In the genomic region with DNA sequence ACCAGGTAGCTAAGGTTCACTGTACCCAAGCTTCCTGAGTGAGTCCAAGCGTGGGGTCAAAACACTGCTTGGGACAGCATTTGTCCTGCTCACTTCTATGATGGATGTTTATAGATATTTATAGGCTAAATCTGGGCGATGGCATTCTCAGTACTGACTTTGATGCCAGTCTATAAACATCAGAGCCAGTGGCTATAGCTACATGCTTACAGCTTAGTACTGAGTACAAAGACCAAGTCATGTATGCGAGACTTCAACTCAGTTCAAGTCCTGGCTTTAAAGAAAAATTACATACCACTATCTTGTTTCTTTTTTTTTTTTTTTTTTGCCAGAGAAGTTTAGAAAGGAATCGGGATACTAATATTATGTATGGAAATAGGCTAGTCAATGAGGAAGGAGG, we compare ENCODE assay signal across 12 mouse cellular contexts. TPM values are rescaled to one million over a fixed set of nuclear protein-coding genes. Genes with fewer than 3 reads are reported as not detected.
DNase-seq lines count a peak whose midpoint lies in the region; ATAC-seq lines count a peak whose summit lies in the region.
"Had no signal": no experiment of that assay in that cellular context is flagged by ENCODE, and none has a peak within 500 bp of the region (broad histone marks: within the 10 kb centered on the region; RNA-seq: fewer than 3 reads in every experiment).

No protein-coding gene starts in this region.

- ATAC-seq in heart, embryonic 14.5 days (ENCODE audit: insufficient number of reproducible peaks, insufficient read depth, low FRiP score, low read depth) = no peak
- peak; percentile 51 for ATAC-seq in forebrain, embryonic 11.5 days (replicated peaks; ENCODE audit: low FRiP score)
- ATAC-seq in hindbrain, embryonic 13.5 days (ENCODE audit: low FRiP score) = no peak
- no peak for ATAC-seq in midbrain, embryonic 16.5 days

- peaks cover 3 to 20% of the 10 kb centered on the region in 2 experiments for H3K4me1 ChIP-seq in heart, embryonic 14.5 days (ENCODE audit: control insufficient read depth in 2 of 2, insufficient read depth in 2 of 2, low read length in 2 of 2)
- H3K4me1 ChIP-seq in forebrain, embryonic 11.5 days (replicated peaks; ENCODE audit: control insufficient read depth, insufficient read depth, low read length) = peaks cover 8% of the 10 kb centered on the region; the same call in 1 of the 2 replicates
- peaks cover 24% of the 10 kb centered on the region for H3K4me1 ChIP-seq in hindbrain, embryonic 13.5 days (replicated peaks)
- peaks cover 13% of the 10 kb centered on the region for H3K4me1 ChIP-seq in midbrain, embryonic 16.5 days (ENCODE audit: control insufficient read depth, insufficient read depth, low read length)

- no peak overlapping the region for H3K9ac ChIP-seq in heart, embryonic 14.5 days (ENCODE audit: low read length)
- no peak overlapping the region for H3K9ac ChIP-seq in forebrain, embryonic 11.5 days (ENCODE audit: low read length)
- no peak overlapping the region for H3K9ac ChIP-seq in hindbrain, embryonic 13.5 days
- no peak overlapping the region for H3K9ac ChIP-seq in midbrain, embryonic 16.5 days (ENCODE audit: low read depth, low read length)

- H3K9me3 ChIP-seq in heart, embryonic 14.5 days (ENCODE audit: control insufficient read depth, low read length) = no peaks in the 10 kb centered on the region
- no peaks in the 10 kb centered on the region for H3K9me3 ChIP-seq in forebrain, embryonic 11.5 days (ENCODE audit: control insufficient read depth, low read length)
- no peaks in the 10 kb centered on the region for H3K9me3 ChIP-seq in hindbrain, embryonic 13.5 days
- no peaks in the 10 kb centered on the region for H3K9me3 ChIP-seq in midbrain, embryonic 16.5 days (replicated peaks; ENCODE audit: control insufficient read depth, low read length, poor library complexity, severe bottlenecking)

- no peak overlapping the region for H3K4me3 ChIP-seq in heart, embryonic 14.5 days (ENCODE audit: control insufficient read depth in 1 of 2, insufficient read depth in 1 of 2, low read depth in 1 of 2, low read length in 2 of 2)
- no peak overlapping the region for H3K4me3 ChIP-seq in forebrain, embryonic 11.5 days (ENCODE audit: low read depth, low read length)
- H3K4me3 ChIP-seq in hindbrain, embryonic 13.5 days = no peak overlapping the region
- H3K4me3 ChIP-seq in midbrain, embryonic 16.5 days (ENCODE audit: low read depth, low read length) = no peak overlapping the region

- no peak overlapping the region for H3K4me2 ChIP-seq in heart, embryonic 14.5 days (ENCODE audit: low read length)
- H3K4me2 ChIP-seq in forebrain, embryonic 11.5 days (ENCODE audit: low read depth, low read length, severe bottlenecking) = no peak overlapping the region
- H3K4me2 ChIP-seq in hindbrain, embryonic 13.5 days = no peak overlapping the region
- no peak overlapping the region for H3K4me2 ChIP-seq in midbrain, embryonic 16.5 days (ENCODE audit: low read length)

- peak overlapping the region; percentile 66 to 70; a peak in 3 of 4 replicates for H3K27ac ChIP-seq in heart, embryonic 14.5 days (replicated peaks in 1 of 2; ENCODE audit: control insufficient read depth in 1 of 2, insufficient read depth in 1 of 2, low read depth in 2 of 2, low read length in 2 of 2)
- H3K27ac ChIP-seq in forebrain, embryonic 11.5 days (ENCODE audit: low read depth, low read length) = peak overlapping the region; percentile 88
- peak overlapping the region; percentile 83 for H3K27ac ChIP-seq in hindbrain, embryonic 13.5 days
- H3K27ac ChIP-seq in midbrain, embryonic 16.5 days (ENCODE audit: low read length) = peak overlapping the region; percentile 74; the same call in 1 of the 2 replicates

- no peaks in the 10 kb centered on the region for H3K27me3 ChIP-seq in heart, embryonic 14.5 days (ENCODE audit: control insufficient read depth, insufficient read depth, low read length)
- no peaks in the 10 kb centered on the region for H3K27me3 ChIP-seq in forebrain, embryonic 11.5 days (ENCODE audit: control insufficient read depth, insufficient read depth, low read length)
- no peaks in the 10 kb centered on the region for H3K27me3 ChIP-seq in hindbrain, embryonic 13.5 days
- no peaks in the 10 kb centered on the region for H3K27me3 ChIP-seq in midbrain, embryonic 16.5 days (ENCODE audit: control insufficient read depth, insufficient read depth, low read depth, low read length)

- 76% methylated on average over 4 of the region's 4 CpGs for WGBS in heart, embryonic 14.5 days
- WGBS in forebrain, embryonic 11.5 days = 63% methylated on average over 4 of the region's 4 CpGs
- WGBS in hindbrain, embryonic 13.5 days = 44% methylated on average over 4 of the region's 4 CpGs
- 46% methylated on average over 4 of the region's 4 CpGs for WGBS in midbrain, embryonic 16.5 days

- DNase-seq in heart, adult 9 months (ENCODE audit: low spot score in 2 of 2) = no peak
- no peak for DNase-seq in forebrain, embryonic 11.5 days (ENCODE audit: low spot score)
- DNase-seq in kidney, postnatal 14 days = no peak
- no peak for DNase-seq in right cerebral cortex, postnatal 36 days (ENCODE audit: low spot score in 2 of 2)
- no peak for DNase-seq in urinary bladder, postnatal 14 days (ENCODE audit: low spot score)
- DNase-seq: cerebellum, postnatal 14 days; gastrocnemius, postnatal 25 days; lung, postnatal 36 days; right cerebral cortex, postnatal 14 days had no signal

- peaks cover 75% of the 10 kb centered on the region for H3K36me3 ChIP-seq in heart, embryonic 14.5 days (ENCODE audit: control insufficient read depth, insufficient read depth, low read length)
- H3K36me3 ChIP-seq in forebrain, embryonic 11.5 days (ENCODE audit: control insufficient read depth, insufficient read depth, low read length) = peaks cover 4% of the 10 kb centered on the region
- H3K36me3 ChIP-seq in hindbrain, embryonic 13.5 days = peaks cover 65% of the 10 kb centered on the region
- H3K36me3 ChIP-seq in midbrain, embryonic 16.5 days (ENCODE audit: control insufficient read depth, insufficient read depth, low read length) = peaks cover 43% of the 10 kb centered on the region

RNA-seq across cellular contexts. Expression of a gene that starts 52.7 kb away (rescaled TPM):
- 47.1 and 51.9 TPM in 2 replicates for polyA plus RNA-seq in heart, embryonic 14.5 days (2014; fragmentation: Nextera tagmentation; extraction: Ambion mirVana)
- polyA plus RNA-seq in forebrain, embryonic 11.5 days (2014; fragmentation: Nextera tagmentation; extraction: Ambion mirVana) = 93.3 and 96.4 TPM in 2 replicates
- 155 and 169 TPM in 2 replicates for polyA plus RNA-seq in hindbrain, embryonic 13.5 days (2015; fragmentation: Nextera tagmentation; extraction: Ambion mirVana)
- 118 and 142 TPM in 2 replicates for polyA plus RNA-seq in midbrain, embryonic 16.5 days (2015; fragmentation: Nextera tagmentation; extraction: Ambion mirVana)
